Mouse (Mus musculus) ES-E14 (cell line): ENCODE measurements around the gene Gm27021. TPM values are rescaled to one million over a fixed set of nuclear protein-coding genes. Genes with fewer than 3 reads are reported as not detected.

ENCODE experiments used
- DNase-seq: peaks from one replicate; pipeline ENCODE4 v3.0.0-alpha.2; 2013; ENCODE audit warnings: low read depth, low spot score
- H3K27ac ChIP-seq: 2 replicates; pipeline ENCODE4 v1.5.1; 2012; ENCODE audit warnings: low read depth, mild to moderate bottlenecking, low read length, moderate library complexity, mixed read lengths; ENCODE audit not compliant: poor library complexity, insufficient read depth, severe bottlenecking
- H3K36me3 ChIP-seq: 2 replicates; pipeline ENCODE4 v1.6.1; 2012; ENCODE audit warnings: mild to moderate bottlenecking, low read length, moderate library complexity, mixed read lengths; ENCODE audit not compliant: control insufficient read depth, poor library complexity, insufficient read depth, severe bottlenecking
- H3K4me1 ChIP-seq, 2 experiments: fragments of 150-350 bp in 1 of 2; sonication (generic) in 1 of 2; 2 replicates each; pipeline ENCODE4 v1.6.1; 2012; ENCODE audit warnings: low read length in 2 of 2, mild to moderate bottlenecking in 1 of 2, mixed read lengths in 1 of 2; ENCODE audit not compliant: control insufficient read depth in 2 of 2, insufficient read depth in 2 of 2, poor library complexity in 1 of 2
- H3K4me3 ChIP-seq, 2 experiments: fragments of 150-350 bp in 1 of 2; sonication (generic) in 1 of 2; 2 replicates each; pipeline ENCODE4 v1.5.1; 2012; ENCODE audit warnings: low read length in 2 of 2, low read depth in 1 of 2, mild to moderate bottlenecking in 1 of 2, mixed read lengths in 1 of 2; ENCODE audit not compliant: insufficient read depth in 1 of 2, poor library complexity in 1 of 2, severe bottlenecking in 1 of 2
- H3K9ac ChIP-seq: 2 replicates; pipeline ENCODE4 v1.6.1; 2012; ENCODE audit warnings: low read depth, mild to moderate bottlenecking, low read length, mixed read lengths; ENCODE audit not compliant: poor library complexity, insufficient read depth, severe bottlenecking
- H3K9me3 ChIP-seq: fragments of 150-350 bp; sonication (generic); 2 replicates; pipeline ENCODE4 v1.6.1; 2012; ENCODE audit warnings: low read depth, mild to moderate bottlenecking, low read length; ENCODE audit not compliant: control insufficient read depth, insufficient read depth
- CHD2 ChIP-seq: IDR thresholded peaks from 2 replicates; pipeline ENCODE4 v1.6.1; 2014; ENCODE audit warnings: mild to moderate bottlenecking, low read depth, low read length, inconsistent platforms
- HCFC1 ChIP-seq: IDR thresholded peaks from 2 replicates; pipeline ENCODE4 v1.6.1; 2012; ENCODE audit warnings: low read length, inconsistent platforms, borderline replicate concordance; ENCODE audit not compliant: insufficient read depth
- MAFK ChIP-seq: IDR thresholded peaks from 2 replicates; pipeline ENCODE4 v1.6.1; 2014; ENCODE audit warnings: mild to moderate bottlenecking, low read depth, low read length, inconsistent platforms; ENCODE audit not compliant: insufficient read depth
- ZC3H11A ChIP-seq: IDR thresholded peaks from 2 replicates; pipeline ENCODE4 v1.6.1; 2012; ENCODE audit warnings: low read depth, mild to moderate bottlenecking, inconsistent platforms, low read length, borderline replicate concordance
- ZNF384 ChIP-seq: IDR thresholded peaks from 2 replicates; pipeline ENCODE4 v1.6.1; 2012; ENCODE audit warnings: low read depth, low read length, inconsistent platforms
- in situ Hi-C, 2 experiments: fragments of 600-800 bp; cut with MboI; formaldehyde crosslinking; loops; one replicate each; pipeline ENCODE4 v1.15.1; 2025; ENCODE audit warnings: low sequenced_read_pairs in 2 of 2, inconsistent platforms in 1 of 2; ENCODE audit not compliant: unreplicated experiment in 2 of 2
- total RNA-seq: library from RNA; depleted of rRNA; stranded (reverse); fragments of 300-350 nt; gene quantifications from 2 replicates; pipeline ENCODE4 v1.2.3, GENCODE M21; 2012

The Gm27021 gene
- total RNA-seq, 1 experiment = 0.49 TPM

DNA sequence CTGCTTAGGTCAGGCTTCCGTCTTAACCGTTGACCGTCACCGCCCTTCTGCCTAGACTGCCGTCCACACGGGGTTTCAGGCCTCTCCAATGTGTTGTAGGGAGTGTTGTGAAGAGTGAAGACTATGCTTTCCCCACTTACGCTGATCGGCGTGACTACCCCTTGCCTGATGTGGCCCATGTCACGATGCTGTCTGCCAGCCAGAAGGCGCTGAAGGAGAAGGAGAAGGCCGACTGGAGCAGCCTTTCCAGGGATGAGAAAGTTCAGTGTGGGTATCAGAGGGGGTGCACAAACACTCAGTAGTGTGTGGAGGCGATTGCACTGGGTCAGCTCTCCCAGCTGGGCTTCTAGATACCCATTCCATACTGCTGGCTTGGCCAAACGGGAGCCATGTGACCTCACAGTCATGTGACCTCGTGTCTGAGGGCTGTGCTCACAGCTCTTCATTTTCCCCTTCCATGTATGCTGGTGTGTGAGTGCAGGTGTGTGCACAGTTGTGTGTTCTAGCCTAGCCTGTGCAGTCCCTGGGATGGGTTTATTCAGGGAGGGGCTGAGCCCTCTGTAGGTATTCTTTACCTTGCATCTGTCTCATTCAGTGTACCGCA lies 4.8 kb upstream of the Gm27021 start:
- Histone ChIP-seq H3K27ac (peak overlapping the region; percentile 72; the same call in 1 of the 2 replicates), H3K36me3 (peaks cover 39% of the 10 kb centered on the region), H3K4me1 (peaks cover 0 to 12% of the 10 kb centered on the region in 2 experiments; a peak in 2 of 4 replicates), H3K9me3 (no peaks in the 10 kb centered on the region), H3K4me3 (peak overlapping the region in 1 of 2 experiments; percentile 0; a peak in 1 of 4 replicates), H3K9ac (0 out of 2 replicates have a peak overlapping the region, but pooled peaks have one; percentile 8)
- no peak for TF ChIP-seq ZC3H11A
- no peak for TF ChIP-seq ZNF384
- no peak for TF ChIP-seq MAFK
- no peak for TF ChIP-seq HCFC1
- no peak for TF ChIP-seq CHD2
- no peak for DNase-seq
- in situ Hi-C loops = no loop called here

- in situ Hi-C loops = no loop called here
- Histone ChIP-seq H3K9me3 (no peaks in the 10 kb centered on the region), H3K27ac (peak overlapping the region; percentile 72), H3K36me3 (peaks cover 39% of the 10 kb centered on the region), H3K4me3 (no peak overlapping the region; a peak in 1 of 4 replicates), H3K9ac (peak overlapping the region; percentile 8; the same call in 1 of the 2 replicates), H3K4me1 (peaks cover 0 to 12% of the 10 kb centered on the region in 2 experiments; a peak in 2 of 4 replicates)
- peak; percentile 73 for DNase-seq
- no peak for TF ChIP-seq CHD2
- TF ChIP-seq ZNF384 = no peak
- no peak for TF ChIP-seq MAFK
- TF ChIP-seq ZC3H11A = no peak
- TF ChIP-seq HCFC1 = no peak
Measured at GRCm38 (mm10) chr8:120671775-120672174, 3.9 kb upstream of the Gm27021 start.

DNA sequence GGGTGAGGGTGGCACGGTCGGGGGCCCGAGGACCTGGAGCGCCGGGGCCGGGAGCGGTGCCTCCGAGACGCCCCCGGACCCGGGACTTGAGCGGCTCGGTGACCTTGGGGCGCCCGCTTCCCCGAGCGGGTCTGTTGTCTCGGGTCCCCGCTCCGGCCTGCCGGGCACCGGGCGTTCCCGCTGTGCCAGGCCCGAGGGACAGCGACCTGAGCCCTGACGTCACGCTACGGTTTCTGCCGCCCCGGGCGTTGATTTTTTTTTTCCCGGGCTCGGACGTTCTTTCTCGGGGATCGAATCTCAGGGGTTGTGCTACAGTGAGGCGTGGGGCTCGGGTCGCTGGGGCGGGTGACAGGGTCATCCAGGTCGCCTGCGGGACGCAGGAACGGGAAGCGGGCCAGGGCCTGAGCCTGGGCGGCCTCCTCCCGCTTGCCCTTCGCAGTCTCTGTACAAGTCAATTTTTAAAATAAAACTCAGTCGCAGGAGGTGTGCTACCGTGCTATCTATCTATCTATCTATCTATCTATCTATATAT lies 561 bp upstream of the Gm27021 start, which contains the start of gene Emc8:
Gene Emc8, minus strand, starts transcription at position 200 of the 532 bp plus-strand sequence.
- Histone ChIP-seq H3K9ac (peak within 1 kb of the TSS; percentile 98), H3K4me3 (peak within 1 kb of the TSS; percentile 93 to 97), H3K27ac (peak within 1 kb of the TSS; percentile 74), H3K4me1 (peaks cover 0 to 27% of the 10 kb centered on the region in 2 experiments; a peak in 2 of 4 replicates), H3K9me3 (no peaks in the 10 kb centered on the region), H3K36me3 (peaks cover 50% of the 10 kb centered on the region)
- in situ Hi-C loops = no loop called here
- no peak for DNase-seq
- TF ChIP-seq MAFK (no peak), ZC3H11A (no peak), ZNF384 (no peak), HCFC1 (no peak), CHD2 (no peak)

DNA sequence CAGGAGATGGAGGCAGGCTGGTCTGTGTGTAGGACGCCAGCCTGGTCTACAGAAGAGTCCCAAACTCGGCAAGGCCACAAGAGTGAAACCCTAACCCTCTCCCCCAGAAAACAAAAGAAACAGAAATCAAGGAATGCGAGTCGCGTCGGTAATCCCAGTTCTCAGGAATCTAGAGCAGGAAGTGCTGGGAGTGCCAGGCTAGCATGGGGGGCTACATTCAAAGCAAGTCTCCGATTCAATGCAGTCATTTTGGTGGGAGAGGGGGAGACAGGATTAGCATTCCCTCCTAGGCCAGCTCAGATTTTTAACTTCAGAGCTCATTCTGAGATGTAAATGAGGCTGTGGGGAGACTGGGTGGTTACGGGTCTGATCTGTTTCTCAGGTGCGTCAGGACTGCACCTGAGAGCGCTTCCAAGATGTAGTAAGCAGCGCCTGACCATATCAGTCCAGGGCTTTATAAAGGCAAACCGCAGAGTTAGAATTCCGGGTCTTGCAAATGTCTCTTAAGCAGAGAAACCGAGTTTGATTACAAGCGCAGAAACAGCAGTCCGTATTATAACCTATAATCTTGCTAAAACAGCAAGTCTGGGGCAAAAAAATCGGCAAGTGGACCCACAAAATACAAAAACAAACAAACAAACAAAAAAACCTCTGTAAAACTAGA lies 940 bp downstream of the Gm27021 start:
- H3K9ac ChIP-seq = peak overlapping the region; percentile 98
- peaks cover 0 to 18% of the 10 kb centered on the region in 2 experiments; a peak in 1 of 4 replicates for H3K4me1 ChIP-seq
- DNase-seq = no peak
- H3K36me3 ChIP-seq = peaks cover 35% of the 10 kb centered on the region
- peak overlapping the region; percentile 57 for H3K27ac ChIP-seq
- peak overlapping the region; percentile 92 to 93 for H3K4me3 ChIP-seq
- no peaks in the 10 kb centered on the region for H3K9me3 ChIP-seq
- TF ChIP-seq ZC3H11A (no peak), ZNF384 (no peak), MAFK (no peak), CHD2 (no peak), HCFC1 (no peak)
- in situ Hi-C loops = no loop called here
